Mouse (Mus musculus): Measurements from ENCODE around the gene Tmem50a. TPM values are rescaled to one million over a fixed set of nuclear protein-coding genes. Genes with fewer than 3 reads are reported as not detected.

The Tmem50a gene
- polyA plus RNA-seq, 1 experiment from 2014 or later = 107 TPM

- peak within 1 kb of the TSS; percentile 100 for H3K4me3 ChIP-seq
- no peaks in the 10 kb centered on the region for H3K27me3 ChIP-seq (ENCODE audit: poor library complexity, severe bottlenecking)
- H3K9me3 ChIP-seq = no peaks in the 10 kb centered on the region
- WGBS = under 1% methylated on average over 67 of the region's 68 CpGs
- H3K36me3 ChIP-seq (replicated peaks) = peaks cover 65% of the 10 kb centered on the region
- H3K27ac ChIP-seq = peak within 1 kb of the TSS; percentile 86
- peak; percentile 98 for DNase-seq (ENCODE audit: extremely low spot score, low spot score)
- peaks cover 27% of the 10 kb centered on the region for H3K4me1 ChIP-seq
Measured at GRCm38 (mm10) chr4:134930684-134931481, 16.1 kb upstream of the Tmem50a start, which contains the start of gene Syf2. Gene Syf2 (plus strand): TSS chr4:134930898.

- peaks cover 65% of the 10 kb centered on the region for H3K36me3 ChIP-seq (replicated peaks)
Measured at GRCm38 (mm10) chr4:134930190-134930589, 15.4 kb upstream of the Tmem50a start.

GRCm38 (mm10) chr4:134929536-134929935 is 14.7 kb upstream of the Tmem50a start:
- H3K4me1 ChIP-seq = peaks cover 41% of the 10 kb centered on the region
- no peaks in the 10 kb centered on the region for H3K9me3 ChIP-seq
- no peaks in the 10 kb centered on the region for H3K27me3 ChIP-seq (ENCODE audit: poor library complexity, severe bottlenecking)
- 91% methylated on average over 4 of the region's 4 CpGs for WGBS
- no peak overlapping the region for H3K27ac ChIP-seq
- H3K4me3 ChIP-seq = no peak overlapping the region
- no peak for DNase-seq (ENCODE audit: extremely low spot score, low spot score)
- H3K36me3 ChIP-seq (replicated peaks) = peaks cover 65% of the 10 kb centered on the region

More at GRCm38 (mm10) chr4:134930190-134930589, 15.4 kb upstream of the Tmem50a start:
- no peaks in the 10 kb centered on the region for H3K27me3 ChIP-seq (ENCODE audit: poor library complexity, severe bottlenecking)
- peak overlapping the region; percentile 100 for H3K4me3 ChIP-seq
- H3K9me3 ChIP-seq = no peaks in the 10 kb centered on the region
- H3K27ac ChIP-seq = no peak overlapping the region
- WGBS = 31% methylated on average over 9 of the region's 9 CpGs
- peaks cover 34% of the 10 kb centered on the region for H3K4me1 ChIP-seq
- DNase-seq (ENCODE audit: extremely low spot score, low spot score) = no peak

GRCm38 (mm10) chr4:134928464-134928836 is 13.6 kb upstream of the Tmem50a start:
- DNase-seq (ENCODE audit: extremely low spot score, low spot score) = no peak
- Histone ChIP-seq H3K9me3 (no peaks in the 10 kb centered on the region), H3K36me3 (replicated peaks) (peaks cover 59% of the 10 kb centered on the region), H3K27ac (no peak overlapping the region), H3K27me3 (ENCODE audit: poor library complexity, severe bottlenecking) (no peaks in the 10 kb centered on the region), H3K4me3 (no peak overlapping the region), H3K4me1 (peaks cover 44% of the 10 kb centered on the region)
- 82% methylated on average over 1 of the region's 1 CpGs for WGBS

GRCm38 (mm10) chr4:134927815-134928463 is 13.1 kb upstream of the Tmem50a start:
- Histone ChIP-seq H3K27ac (no peak overlapping the region), H3K27me3 (ENCODE audit: poor library complexity, severe bottlenecking) (no peaks in the 10 kb centered on the region), H3K36me3 (replicated peaks) (peaks cover 54% of the 10 kb centered on the region), H3K4me3 (no peak overlapping the region), H3K4me1 (peaks cover 46% of the 10 kb centered on the region), H3K9me3 (no peaks in the 10 kb centered on the region)
- no peak for DNase-seq (ENCODE audit: extremely low spot score, low spot score)
- 77% methylated on average over 5 of the region's 5 CpGs for WGBS

- H3K9me3 ChIP-seq = no peaks in the 10 kb centered on the region
- H3K36me3 ChIP-seq (replicated peaks) = peaks cover 47% of the 10 kb centered on the region
- H3K27ac ChIP-seq = no peak overlapping the region
- H3K27me3 ChIP-seq (ENCODE audit: poor library complexity, severe bottlenecking) = no peaks in the 10 kb centered on the region
- 90% methylated on average over 8 of the region's 8 CpGs for WGBS
- peaks cover 34% of the 10 kb centered on the region for H3K4me1 ChIP-seq
- H3K4me3 ChIP-seq = peak overlapping the region; percentile 100
- no peak for DNase-seq (ENCODE audit: extremely low spot score, low spot score)
Measured at GRCm38 (mm10) chr4:134925206-134925605, 10.4 kb upstream of the Tmem50a start.

GRCm38 (mm10) chr4:134924019-134924741 is 9.4 kb upstream of the Tmem50a start:
- H3K4me3 ChIP-seq = peak overlapping the region; percentile 100
- no peaks in the 10 kb centered on the region for H3K27me3 ChIP-seq (ENCODE audit: poor library complexity, severe bottlenecking)
- peaks cover 30% of the 10 kb centered on the region for H3K4me1 ChIP-seq
- H3K27ac ChIP-seq = peak overlapping the region; percentile 97
- H3K36me3 ChIP-seq (replicated peaks) = peaks cover 47% of the 10 kb centered on the region
- no peaks in the 10 kb centered on the region for H3K9me3 ChIP-seq
- WGBS = under 1% methylated on average over 75 of the region's 75 CpGs
- DNase-seq (ENCODE audit: extremely low spot score, low spot score) = peak; percentile 49

GRCm38 (mm10) chr4:134923258-134924018 is 8.6 kb upstream of the Tmem50a start, which contains the start of gene Rsrp1:
Gene Rsrp1 (plus strand): TSS chr4:134923592.
- Histone ChIP-seq H3K9me3 (no peaks in the 10 kb centered on the region), H3K27ac (peak within 1 kb of the TSS; percentile 97), H3K27me3 (ENCODE audit: poor library complexity, severe bottlenecking) (no peaks in the 10 kb centered on the region), H3K4me1 (peaks cover 30% of the 10 kb centered on the region), H3K36me3 (replicated peaks) (peaks cover 44% of the 10 kb centered on the region), H3K4me3 (peak within 1 kb of the TSS; percentile 100)
- WGBS = under 1% methylated on average over 64 of the region's 64 CpGs
- DNase-seq (ENCODE audit: extremely low spot score, low spot score) = peak; percentile 97

- H3K4me1 ChIP-seq = peaks cover 30% of the 10 kb centered on the region
- peak; percentile 67 for DNase-seq (ENCODE audit: extremely low spot score, low spot score)
- WGBS = under 1% methylated on average over 13 of the region's 13 CpGs
- peaks cover 38% of the 10 kb centered on the region for H3K36me3 ChIP-seq (replicated peaks)
- no peaks in the 10 kb centered on the region for H3K9me3 ChIP-seq
- H3K27me3 ChIP-seq (ENCODE audit: poor library complexity, severe bottlenecking) = no peaks in the 10 kb centered on the region
- H3K27ac ChIP-seq = peak overlapping the region; percentile 97
- peak overlapping the region; percentile 100 for H3K4me3 ChIP-seq
Measured at GRCm38 (mm10) chr4:134922925-134923244, 8.1 kb upstream of the Tmem50a start.

- H3K27ac ChIP-seq = peak overlapping the region; percentile 97
- H3K4me1 ChIP-seq = peaks cover 30% of the 10 kb centered on the region
- WGBS = 63% methylated on average over 10 of the region's 10 CpGs
Measured at GRCm38 (mm10) chr4:134922111-134922924, 7.5 kb upstream of the Tmem50a start.

GRCm38 (mm10) chr4:134921703-134922102 is 6.9 kb upstream of the Tmem50a start:
- DNase-seq (ENCODE audit: extremely low spot score, low spot score) = no peak
- H3K4me1 ChIP-seq = peaks cover 30% of the 10 kb centered on the region
- no peaks in the 10 kb centered on the region for H3K27me3 ChIP-seq (ENCODE audit: poor library complexity, severe bottlenecking)
- H3K27ac ChIP-seq = no peak overlapping the region
- peaks cover 27% of the 10 kb centered on the region for H3K36me3 ChIP-seq (replicated peaks)
- WGBS = 92% methylated on average over 4 of the region's 4 CpGs
- H3K9me3 ChIP-seq = no peaks in the 10 kb centered on the region
- H3K4me3 ChIP-seq = no peak overlapping the region

More at GRCm38 (mm10) chr4:134922111-134922924, 7.5 kb upstream of the Tmem50a start:
- H3K36me3 ChIP-seq (replicated peaks) = peaks cover 33% of the 10 kb centered on the region
- no peak for DNase-seq (ENCODE audit: extremely low spot score, low spot score)
- H3K27me3 ChIP-seq (ENCODE audit: poor library complexity, severe bottlenecking) = no peaks in the 10 kb centered on the region
- no peaks in the 10 kb centered on the region for H3K9me3 ChIP-seq
- H3K4me3 ChIP-seq = peak overlapping the region; percentile 100
